Mouse (Mus musculus) lung, adult 2 months (tissue): ENCODE results near the gene Scp2.

Source experiments
- CTCF ChIP-seq: fragments of 200-500 bp; IDR thresholded peaks from 2 replicates; pipeline ENCODE4 v1.5.1; 2011; ENCODE audit warnings: mild to moderate bottlenecking, low read length, control low read depth; ENCODE audit not compliant: insufficient read depth
- POLR2A ChIP-seq: fragments of 200-500 bp; IDR thresholded peaks from 2 replicates; pipeline ENCODE4 v1.6.1; 2011; ENCODE audit warnings: low read depth, mild to moderate bottlenecking, control low read depth, low read length, borderline replicate concordance; ENCODE audit errors: extremely low read depth

GRCm38 (mm10) chr4:108062524-108062923, 82.3 kb downstream of the Scp2 start:
- TF ChIP-seq CTCF (no peak), POLR2A (no peak)
